Comparison of ENCODE assay signal across 38 mouse cellular contexts in genomic region chr4:52946665-52947064, GRCm38 (mm10). TPM values are rescaled to one million over a fixed set of nuclear protein-coding genes. Genes with fewer than 3 reads are reported as not detected.
"Had no signal": no experiment of that assay in that cellular context is flagged by ENCODE, and none has a peak within 500 bp of the region (broad histone marks: within the 10 kb centered on the region; RNA-seq: fewer than 3 reads in every experiment).

No protein-coding gene starts in this region.

- DNase-seq: heart, adult 18-20 months; heart, adult 2 months; heart, postnatal 10 days; heart, postnatal 14 days; heart, postnatal 36 days; heart, postnatal 4 days; kidney, adult 11 months; kidney, adult 18-20 months; kidney, adult 8-10 months; kidney, adult 9 months; kidney, postnatal 14 days; kidney, postnatal 36 days; layer of hippocampus, adult 9-11 months; layer of hippocampus, postnatal 36 days had no signal

- H3K36me3 ChIP-seq: heart, embryonic 10.5 days; heart, embryonic 12.5 days; heart, embryonic 13.5 days; heart, embryonic 15.5 days; hindbrain, embryonic 10.5 days; hindbrain, embryonic 12.5 days; hindbrain, embryonic 13.5 days; hindbrain, embryonic 15.5 days; intestine, embryonic 15.5 days had no signal

- H3K4me1 ChIP-seq: heart, embryonic 10.5 days; heart, embryonic 12.5 days; heart, embryonic 13.5 days; heart, embryonic 15.5 days; hindbrain, embryonic 10.5 days; hindbrain, embryonic 12.5 days; hindbrain, embryonic 13.5 days; hindbrain, embryonic 15.5 days; intestine, embryonic 15.5 days had no signal

- H3K4me3 ChIP-seq: heart, adult 2 months; heart, embryonic 10.5 days; heart, embryonic 12.5 days; heart, embryonic 13.5 days; heart, embryonic 15.5 days; hindbrain, embryonic 10.5 days; hindbrain, embryonic 12.5 days; hindbrain, embryonic 13.5 days; hindbrain, embryonic 15.5 days; intestine, embryonic 15.5 days; layer of hippocampus, adult 2 months; left cerebral cortex, adult 2 months had no signal

- H3K27me3 ChIP-seq: heart, embryonic 12.5 days; heart, embryonic 13.5 days; heart, embryonic 15.5 days; hindbrain, embryonic 12.5 days; hindbrain, embryonic 13.5 days; hindbrain, embryonic 15.5 days; intestine, embryonic 15.5 days had no signal

- H3K9ac ChIP-seq: heart, embryonic 12.5 days; heart, embryonic 13.5 days; heart, embryonic 15.5 days; hindbrain, embryonic 12.5 days; hindbrain, embryonic 13.5 days; hindbrain, embryonic 14.5 days; hindbrain, embryonic 15.5 days; intestine, embryonic 15.5 days had no signal

- H3K27ac ChIP-seq: heart, adult 2 months; heart, embryonic 10.5 days; heart, embryonic 13.5 days; heart, embryonic 15.5 days; hindbrain, embryonic 10.5 days; hindbrain, embryonic 12.5 days; hindbrain, embryonic 13.5 days; hindbrain, embryonic 14.5 days; hindbrain, embryonic 15.5 days; hindbrain, postnatal 0 days; intestine, embryonic 15.5 days; layer of hippocampus, adult 2 months; left cerebral cortex, adult 2 months had no signal

- H3K4me2 ChIP-seq: heart, embryonic 11.5 days; heart, embryonic 12.5 days; heart, embryonic 13.5 days; heart, embryonic 15.5 days; hindbrain, embryonic 12.5 days; hindbrain, embryonic 13.5 days; hindbrain, embryonic 14.5 days; hindbrain, embryonic 15.5 days; intestine, embryonic 15.5 days had no signal

- ATAC-seq: hindbrain, embryonic 16.5 days; hindbrain, postnatal 0 days; inflammation-experienced regulatory T-cells, adult 6 months; intestine, embryonic 15.5 days; intestine, embryonic 16.5 days; intestine, postnatal 0 days had no signal

- H3K9me3 ChIP-seq: heart, embryonic 10.5 days; heart, embryonic 12.5 days; heart, embryonic 13.5 days; heart, embryonic 15.5 days; hindbrain, embryonic 10.5 days; hindbrain, embryonic 12.5 days; hindbrain, embryonic 13.5 days; hindbrain, embryonic 15.5 days; intestine, embryonic 15.5 days had no signal

RNA-seq across cellular contexts. Expression of gene Olfr270, which starts 17.7 kb away (rescaled TPM):
- polyA plus RNA-seq: heart, adult 2 months; heart, embryonic 10.5 days; heart, embryonic 11.5 days; heart, embryonic 12.5 days; heart, embryonic 13.5 days; heart, embryonic 14.5 days; heart, embryonic 15.5 days; heart, embryonic 16.5 days; heart, postnatal 0 days; hindbrain, embryonic 10.5 days; hindbrain, embryonic 11.5 days; hindbrain, embryonic 12.5 days; hindbrain, embryonic 13.5 days; hindbrain, embryonic 14.5 days; hindbrain, embryonic 15.5 days; hindbrain, embryonic 16.5 days; hindbrain, postnatal 0 days; inflammation-experienced regulatory T-cells, adult 6 months; intestine, embryonic 14.5 days; intestine, embryonic 15.5 days; intestine, embryonic 16.5 days; intestine, postnatal 0 days; large intestine, adult 2 months had no signal

RNA-seq across cellular contexts. Expression of gene Olfr272, which starts 27.7 kb away (rescaled TPM):
- polyA plus RNA-seq: heart, adult 2 months; heart, embryonic 10.5 days; heart, embryonic 11.5 days; heart, embryonic 12.5 days; heart, embryonic 13.5 days; heart, embryonic 14.5 days; heart, embryonic 15.5 days; heart, embryonic 16.5 days; heart, postnatal 0 days; hindbrain, embryonic 10.5 days; hindbrain, embryonic 11.5 days; hindbrain, embryonic 12.5 days; hindbrain, embryonic 13.5 days; hindbrain, embryonic 14.5 days; hindbrain, embryonic 15.5 days; hindbrain, embryonic 16.5 days; hindbrain, postnatal 0 days; inflammation-experienced regulatory T-cells, adult 6 months; intestine, embryonic 14.5 days; intestine, embryonic 15.5 days; intestine, embryonic 16.5 days; intestine, postnatal 0 days; large intestine, adult 2 months had no signal

RNA-seq across cellular contexts. Expression of gene Nipsnap3a, which starts 42.4 kb away (rescaled TPM):
- polyA plus RNA-seq: heart, adult 2 months; heart, embryonic 10.5 days; heart, embryonic 11.5 days; heart, embryonic 12.5 days; heart, embryonic 13.5 days; heart, embryonic 14.5 days; heart, embryonic 15.5 days; heart, embryonic 16.5 days; heart, postnatal 0 days; hindbrain, embryonic 10.5 days; hindbrain, embryonic 11.5 days; hindbrain, embryonic 12.5 days; hindbrain, embryonic 13.5 days; hindbrain, embryonic 14.5 days; hindbrain, embryonic 15.5 days; hindbrain, embryonic 16.5 days; hindbrain, postnatal 0 days; inflammation-experienced regulatory T-cells, adult 6 months; intestine, embryonic 14.5 days; intestine, embryonic 15.5 days; intestine, embryonic 16.5 days; intestine, postnatal 0 days; large intestine, adult 2 months had no signal
